ENCODE assay signal across 9 mouse cellular contexts in the genomic region with DNA sequence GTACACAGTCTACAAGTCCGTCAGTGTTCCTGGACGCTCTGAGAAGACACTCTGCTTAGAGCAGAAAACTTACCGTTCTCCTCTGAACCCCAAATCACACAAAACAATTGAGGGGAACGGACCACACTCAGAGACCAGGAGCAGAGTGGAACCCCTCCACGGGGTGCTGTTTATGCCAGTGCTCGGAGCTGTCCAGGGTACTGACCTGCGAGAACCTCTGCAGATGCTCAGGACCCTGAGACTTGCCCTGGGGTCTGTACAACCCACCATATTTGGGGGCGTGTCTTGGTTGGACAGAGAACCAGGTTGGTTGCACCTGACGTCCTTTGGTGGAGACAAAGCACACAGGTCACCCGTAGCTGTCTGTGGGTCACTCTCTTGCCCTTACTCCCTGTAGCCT.
DNase-seq lines count a peak whose midpoint lies in the region; ATAC-seq and TF ChIP-seq lines count a peak whose summit lies in the region.
"Had no signal": no experiment of that assay in that cellular context is flagged by ENCODE, and none has a peak within 500 bp of the region (broad histone marks: within the 10 kb centered on the region; RNA-seq: fewer than 3 reads in every experiment).

No protein-coding gene starts in this region.

- no peak for DNase-seq in hindbrain, embryonic 14.5 days (ENCODE audit: low spot score)
- peak; percentile 49 for DNase-seq in ES-E14 (ENCODE audit: low read depth, low spot score)
- DNase-seq in embryo, embryonic 11.5 days (ENCODE audit: low read depth, low spot score) = peak; percentile 60

- no peak overlapping the region for H3K9ac ChIP-seq in hindbrain, embryonic 13.5 days
- H3K9ac ChIP-seq in hindbrain, embryonic 14.5 days = no peak overlapping the region
- no peak overlapping the region for H3K9ac ChIP-seq in ES-E14 (ENCODE audit: insufficient read depth, low read depth, low read length, poor library complexity, severe bottlenecking)
- no peak overlapping the region for H3K9ac ChIP-seq in midbrain, embryonic 13.5 days (replicated peaks)
- no peak overlapping the region for H3K9ac ChIP-seq in intestine, embryonic 15.5 days
- H3K9ac ChIP-seq: stomach, embryonic 15.5 days had no signal

- H3K4me3 ChIP-seq in hindbrain, embryonic 13.5 days = no peak overlapping the region
- H3K4me3 ChIP-seq in hindbrain, embryonic 14.5 days (replicated peaks; ENCODE audit: low read length) = no peak overlapping the region
- no peak overlapping the region for H3K4me3 ChIP-seq in ES-E14 (ENCODE audit: insufficient read depth in 1 of 2, low read depth in 1 of 2, low read length in 2 of 2, poor library complexity in 1 of 2, severe bottlenecking in 1 of 2)
- no peak overlapping the region for H3K4me3 ChIP-seq in midbrain, embryonic 13.5 days (replicated peaks)
- H3K4me3 ChIP-seq in intestine, embryonic 15.5 days (replicated peaks) = no peak overlapping the region
- H3K4me3 ChIP-seq: stomach, embryonic 15.5 days had no signal

- WGBS in hindbrain, embryonic 13.5 days = 49% methylated on average over 10 of the region's 10 CpGs
- WGBS in hindbrain, embryonic 14.5 days = 49% methylated on average over 10 of the region's 10 CpGs
- 54% methylated on average over 10 of the region's 10 CpGs for WGBS in midbrain, embryonic 13.5 days
- WGBS in intestine, embryonic 15.5 days = 39% methylated on average over 10 of the region's 10 CpGs

- H3K4me1 ChIP-seq in hindbrain, embryonic 13.5 days (replicated peaks) = peaks cover 9% of the 10 kb centered on the region; the same call in 1 of the 2 replicates
- H3K4me1 ChIP-seq in hindbrain, embryonic 14.5 days (replicated peaks; ENCODE audit: control insufficient read depth, insufficient read depth, low read length) = no peaks in the 10 kb centered on the region; the same call in 1 of the 2 replicates
- H3K4me1 ChIP-seq in ES-E14 (ENCODE audit: control insufficient read depth in 2 of 2, insufficient read depth in 2 of 2, low read length in 2 of 2, poor library complexity in 1 of 2) = no peaks in the 10 kb centered on the region
- peaks cover 4% of the 10 kb centered on the region; the same call in 1 of the 2 replicates for H3K4me1 ChIP-seq in midbrain, embryonic 13.5 days (replicated peaks)
- H3K4me1 ChIP-seq in intestine, embryonic 15.5 days (replicated peaks) = no peaks in the 10 kb centered on the region
- H3K4me1 ChIP-seq: stomach, embryonic 15.5 days had no signal

- H3K27ac ChIP-seq in hindbrain, embryonic 13.5 days = peak overlapping the region; percentile 63
- no peak overlapping the region for H3K27ac ChIP-seq in hindbrain, embryonic 14.5 days
- H3K27ac ChIP-seq in ES-E14 (ENCODE audit: insufficient read depth, low read depth, low read length, poor library complexity, severe bottlenecking) = no peak overlapping the region
- peak overlapping the region; percentile 25; the same call in 1 of the 2 replicates for H3K27ac ChIP-seq in midbrain, embryonic 13.5 days
- no peak overlapping the region for H3K27ac ChIP-seq in intestine, embryonic 15.5 days
- H3K27ac ChIP-seq: stomach, embryonic 15.5 days had no signal

- no peaks in the 10 kb centered on the region for H3K27me3 ChIP-seq in hindbrain, embryonic 13.5 days
- H3K27me3 ChIP-seq in hindbrain, embryonic 14.5 days (ENCODE audit: control insufficient read depth, insufficient read depth, low read length) = no peaks in the 10 kb centered on the region
- no peaks in the 10 kb centered on the region for H3K27me3 ChIP-seq in midbrain, embryonic 13.5 days
- H3K27me3 ChIP-seq in intestine, embryonic 15.5 days (replicated peaks) = no peaks in the 10 kb centered on the region
- H3K27me3 ChIP-seq: stomach, embryonic 15.5 days had no signal

- H3K4me2 ChIP-seq in hindbrain, embryonic 13.5 days = no peak overlapping the region
- H3K4me2 ChIP-seq in hindbrain, embryonic 14.5 days (replicated peaks) = no peak overlapping the region
- no peak overlapping the region for H3K4me2 ChIP-seq in midbrain, embryonic 13.5 days (replicated peaks)
- no peak overlapping the region for H3K4me2 ChIP-seq in intestine, embryonic 15.5 days (replicated peaks)
- H3K4me2 ChIP-seq: stomach, embryonic 15.5 days had no signal

- no peaks in the 10 kb centered on the region for H3K9me3 ChIP-seq in hindbrain, embryonic 13.5 days
- no peaks in the 10 kb centered on the region for H3K9me3 ChIP-seq in hindbrain, embryonic 14.5 days (ENCODE audit: control insufficient read depth, low read length)
- H3K9me3 ChIP-seq in ES-E14 (ENCODE audit: control insufficient read depth, insufficient read depth, low read depth, low read length) = no peaks in the 10 kb centered on the region
- H3K9me3 ChIP-seq in midbrain, embryonic 13.5 days = no peaks in the 10 kb centered on the region
- no peaks in the 10 kb centered on the region for H3K9me3 ChIP-seq in intestine, embryonic 15.5 days
- H3K9me3 ChIP-seq: stomach, embryonic 15.5 days had no signal

- no peaks in the 10 kb centered on the region for H3K36me3 ChIP-seq in hindbrain, embryonic 13.5 days
- H3K36me3 ChIP-seq in hindbrain, embryonic 14.5 days (replicated peaks; ENCODE audit: control insufficient read depth, insufficient read depth) = no peaks in the 10 kb centered on the region
- no peaks in the 10 kb centered on the region for H3K36me3 ChIP-seq in ES-E14 (ENCODE audit: control insufficient read depth, insufficient read depth, low read length, poor library complexity, severe bottlenecking)
- no peaks in the 10 kb centered on the region for H3K36me3 ChIP-seq in midbrain, embryonic 13.5 days
- H3K36me3 ChIP-seq in intestine, embryonic 15.5 days = no peaks in the 10 kb centered on the region
- H3K36me3 ChIP-seq: stomach, embryonic 15.5 days had no signal

- ATAC-seq in hindbrain, embryonic 13.5 days (ENCODE audit: low FRiP score) = peak; percentile 46; the same call in 1 of the 2 replicates
- ATAC-seq in hindbrain, embryonic 14.5 days (ENCODE audit: low FRiP score) = no peak
- ATAC-seq in midbrain, embryonic 13.5 days = no peak
- ATAC-seq in cerebellum, adult (ENCODE audit: insufficient number of reproducible peaks, low FRiP score, low TSS enrichment) = no peak
- no peak for ATAC-seq in megakaryocyte progenitor cell, adult 5-6 weeks (replicated peaks; ENCODE audit: poor library complexity)
- ATAC-seq in intestine, embryonic 15.5 days = no peak

- in situ Hi-C loops in ES-E14 (cut with MboI; ENCODE audit: low sequenced_read_pairs in 2 of 2, unreplicated experiment in 2 of 2) = no loop called here

TF ChIP-seq in ES-E14, 5 proteins besides CTCF, POLR2A, EP300 and RAD21:
- TF ChIP-seq ZC3H11A (IDR thresholded peaks at IDR 0.05; ENCODE audit: borderline replicate concordance, low read depth, low read length) = no peak
- TF ChIP-seq MAFK (IDR thresholded peaks at IDR 0.05; ENCODE audit: insufficient read depth, low read depth, low read length) = no peak
- TF ChIP-seq HCFC1 (IDR thresholded peaks at IDR 0.05; ENCODE audit: borderline replicate concordance, insufficient read depth, low read length) = no peak
- no peak for TF ChIP-seq CHD2 (IDR thresholded peaks at IDR 0.05; ENCODE audit: low read depth, low read length)
- no peak for TF ChIP-seq ZNF384 (IDR thresholded peaks at IDR 0.05; ENCODE audit: low read depth, low read length)

Comparison
In these comparisons a context has a peak if more than half of its experiments do, and no peak if none do; other contexts are left out.
1. H3K27ac ChIP-seq: peak in hindbrain, embryonic 13.5 days (single experiment) and midbrain, embryonic 13.5 days (single experiment); none in hindbrain, embryonic 14.5 days (single experiment), ES-E14 (single experiment) and intestine, embryonic 15.5 days (single experiment).